Mouse (Mus musculus): ENCODE measurements at regions not wholly inside any gene's neighbourhood (a gene's known extent, or its start where the extent isn't known, plus 50 kb on each side); places are given as distances from the start of the nearest gene placed in this dataset.

- DNase-seq (ENCODE audit: low spot score in 2 of 2) = peak; percentile 27 to 48
Measured at GRCm38 (mm10) chr1:174999265-175000200, 77.9 kb upstream of the Grem2 start.

DNA sequence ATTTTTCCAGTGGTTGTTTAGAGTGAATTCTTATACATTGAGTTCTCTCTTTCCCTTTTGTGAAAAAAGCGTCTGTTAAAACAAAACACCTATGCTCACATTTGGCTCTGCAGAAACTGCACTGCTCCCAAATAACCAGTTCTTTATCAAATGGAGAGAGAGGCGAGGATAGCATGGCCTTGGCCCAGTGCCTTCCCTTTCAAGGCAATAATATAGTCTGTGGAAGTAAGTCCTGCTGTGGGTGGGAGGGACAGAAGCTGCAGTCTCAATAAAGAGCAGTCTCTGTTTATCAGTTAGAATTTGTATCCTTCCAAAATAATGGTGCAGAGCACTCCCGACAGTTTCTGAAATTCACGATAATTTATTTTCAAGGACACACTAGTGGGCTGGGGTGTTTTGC lies 70.9 kb upstream of the Grem2 start:
- DNase-seq (ENCODE audit: low spot score in 2 of 2) = no peak

DNA sequence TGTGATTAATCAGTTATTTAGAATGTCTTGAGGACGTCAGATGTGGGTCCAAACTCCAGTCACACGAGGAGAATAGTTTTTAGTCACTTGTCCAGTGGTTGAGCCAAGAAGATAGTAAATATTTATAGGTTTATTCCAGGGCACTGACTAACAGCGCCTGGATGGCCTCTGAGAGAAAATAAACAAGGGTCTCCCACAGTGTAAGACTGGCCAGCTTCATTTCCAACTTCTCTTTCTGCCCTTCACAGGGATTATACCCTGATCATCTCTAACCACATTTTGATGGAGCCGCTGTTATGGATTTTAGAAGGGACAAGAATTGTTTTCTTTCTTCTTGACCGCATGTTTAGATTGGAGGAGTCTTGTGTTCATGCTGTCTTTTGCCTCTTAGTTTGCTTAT lies 67.0 kb upstream of the Grem2 start:
- no peak for DNase-seq (ENCODE audit: low spot score in 2 of 2)

GRCm38 (mm10) chr1:174971895-174972294 lies 50.3 kb upstream of the Grem2 start:
- no peak for DNase-seq (ENCODE audit: low spot score in 2 of 2)
